Mouse (Mus musculus) adrenal gland, adult (tissue): Measurements from ENCODE around the gene Hist1h2bf.
"Not testable (repeated sequence)": the region's sequence is repeated elsewhere in the genome, so short reads cannot be mapped to it uniquely, and the experiment has no call there.

ENCODE experiments used
- DNase-seq, 2 experiments: peaks; one replicate each; pipeline ENCODE4 v3.0.0; 2022 to 2023; ENCODE audit warnings: low spot score in 1 of 2; ENCODE audit not compliant: inconsistent age in 2 of 2

Gene Hist1h2bf

DNA sequence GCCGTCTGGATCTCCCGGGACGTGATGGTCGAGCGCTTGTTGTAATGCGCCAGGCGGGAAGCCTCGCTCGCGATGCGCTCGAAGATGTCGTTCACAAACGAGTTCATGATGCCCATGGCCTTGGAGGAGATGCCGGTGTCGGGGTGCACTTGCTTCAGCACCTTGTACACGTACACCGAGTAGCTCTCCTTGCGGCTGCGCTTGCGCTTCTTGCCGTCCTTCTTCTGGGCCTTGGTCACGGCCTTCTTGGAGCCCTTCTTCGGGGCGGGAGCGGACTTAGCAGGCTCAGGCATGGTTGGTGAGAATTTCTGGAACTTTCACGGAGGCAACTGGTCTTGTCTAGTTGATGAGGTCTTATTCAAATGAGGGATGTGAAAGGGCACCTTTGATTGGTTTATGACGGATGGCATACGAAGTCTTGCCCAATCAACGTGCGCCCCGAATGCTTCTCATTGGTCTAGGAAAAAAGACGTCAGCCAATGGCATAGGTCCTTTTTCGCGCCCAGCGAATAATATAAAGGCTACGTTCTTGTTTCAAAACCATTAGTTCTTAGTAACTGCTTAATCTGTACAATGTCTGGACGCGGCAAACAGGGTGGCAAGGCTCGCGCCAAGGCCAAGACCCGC, at the start of gene Hist1h2bf, which contains the start of gene Hist1h2ad:
Gene Hist1h2bf (minus strand): TSS at position 299 of the 627 bp plus-strand sequence.
Gene Hist1h2ad (plus strand): TSS at position 484 of the 627 bp plus-strand sequence.
- peak; percentile 84 to 95 for DNase-seq

DNA sequence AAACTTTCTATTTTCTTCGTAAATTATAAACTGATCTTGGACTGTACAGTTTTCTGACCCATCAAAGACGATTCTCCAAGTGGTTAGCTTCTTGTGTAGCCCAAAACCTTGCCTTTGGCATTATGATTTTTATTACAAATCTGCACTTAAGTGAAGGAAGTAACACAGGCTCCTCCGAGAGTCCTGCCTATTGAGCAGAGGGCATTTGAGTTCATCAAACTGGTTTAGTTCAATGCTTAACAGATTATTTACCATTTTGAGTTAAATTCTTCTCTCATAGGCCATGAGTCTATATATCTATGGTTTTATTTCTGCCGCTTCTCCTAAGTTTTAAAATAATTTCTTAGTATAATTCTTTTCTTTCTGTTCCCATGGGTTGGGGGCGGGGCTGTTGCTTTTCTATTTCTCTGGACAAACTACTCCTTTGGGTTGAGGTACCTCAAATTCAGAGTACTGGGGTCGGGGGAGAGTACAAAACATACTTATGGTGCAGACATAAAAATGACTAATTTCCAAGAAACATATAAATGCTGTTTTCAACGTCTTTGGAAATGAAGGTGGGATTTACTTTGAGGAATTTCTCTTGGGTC, 49.0 kb upstream of the Hist1h2bf start:
- DNase-seq, result peak in 1 of 2 experiments; percentile 65

DNA sequence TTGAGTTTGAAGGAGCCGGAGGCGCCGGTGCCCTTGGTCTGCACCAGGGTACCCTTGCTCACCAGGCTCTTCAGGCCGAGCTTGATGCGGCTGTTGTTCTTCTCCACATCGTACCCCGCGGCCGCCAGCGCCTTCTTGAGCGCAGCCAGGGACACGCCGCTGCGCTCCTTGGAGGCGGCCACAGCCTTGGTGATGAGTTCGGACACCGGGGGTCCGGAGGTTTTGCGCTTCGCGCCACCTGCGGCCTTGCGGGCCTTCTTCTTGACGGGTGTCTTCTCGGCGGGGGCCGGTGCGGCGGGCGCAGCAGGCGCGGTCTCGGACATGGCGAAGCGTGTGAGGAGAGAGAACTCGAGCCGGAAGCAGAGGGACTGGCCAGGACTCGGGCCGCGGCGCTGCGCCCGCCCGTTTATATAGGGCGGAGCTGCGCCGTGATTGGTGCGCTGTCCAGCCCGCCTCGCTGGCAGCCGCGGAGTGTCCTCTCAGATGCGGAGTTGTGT, 48.2 kb upstream of the Hist1h2bf start, which contains the start of gene Hist1h1e:
Gene Hist1h1e (minus strand): TSS at position 384 of the 497 bp plus-strand sequence.
- DNase-seq, result peak; percentile 92 to 98

DNA sequence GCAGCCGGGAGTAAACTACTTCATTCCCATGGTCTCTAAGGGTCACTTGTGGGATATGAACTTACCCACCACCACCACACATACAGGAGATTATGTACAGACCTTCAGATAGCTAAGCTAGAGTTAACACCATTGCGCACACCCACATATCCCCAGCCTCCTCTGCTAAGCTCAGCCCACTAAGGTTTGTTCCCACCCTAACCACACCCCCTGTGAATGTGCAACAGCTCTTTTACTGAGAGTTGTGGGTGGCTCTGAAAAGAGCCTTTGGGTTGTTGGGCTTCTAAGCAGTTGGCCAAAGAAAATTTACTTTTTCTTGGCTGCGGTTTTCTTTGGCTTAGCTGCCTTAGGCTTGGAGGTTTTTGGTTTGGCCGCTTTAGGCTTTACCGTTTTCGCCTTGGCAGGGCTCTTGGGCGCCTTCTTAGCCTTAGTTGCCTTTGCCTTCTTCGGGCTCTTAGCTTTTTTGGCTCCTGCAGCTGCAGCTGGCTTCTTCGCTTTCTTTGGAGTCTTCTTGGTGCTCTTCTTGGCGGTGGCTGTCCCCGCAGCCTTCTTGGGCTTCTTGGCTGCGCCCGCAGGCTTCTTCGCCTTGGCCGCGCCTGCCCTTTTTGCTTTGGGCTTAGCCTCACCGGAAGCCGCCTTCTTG, 47.7 kb upstream of the Hist1h2bf start:
- DNase-seq, result peak; percentile 83 to 92

DNA sequence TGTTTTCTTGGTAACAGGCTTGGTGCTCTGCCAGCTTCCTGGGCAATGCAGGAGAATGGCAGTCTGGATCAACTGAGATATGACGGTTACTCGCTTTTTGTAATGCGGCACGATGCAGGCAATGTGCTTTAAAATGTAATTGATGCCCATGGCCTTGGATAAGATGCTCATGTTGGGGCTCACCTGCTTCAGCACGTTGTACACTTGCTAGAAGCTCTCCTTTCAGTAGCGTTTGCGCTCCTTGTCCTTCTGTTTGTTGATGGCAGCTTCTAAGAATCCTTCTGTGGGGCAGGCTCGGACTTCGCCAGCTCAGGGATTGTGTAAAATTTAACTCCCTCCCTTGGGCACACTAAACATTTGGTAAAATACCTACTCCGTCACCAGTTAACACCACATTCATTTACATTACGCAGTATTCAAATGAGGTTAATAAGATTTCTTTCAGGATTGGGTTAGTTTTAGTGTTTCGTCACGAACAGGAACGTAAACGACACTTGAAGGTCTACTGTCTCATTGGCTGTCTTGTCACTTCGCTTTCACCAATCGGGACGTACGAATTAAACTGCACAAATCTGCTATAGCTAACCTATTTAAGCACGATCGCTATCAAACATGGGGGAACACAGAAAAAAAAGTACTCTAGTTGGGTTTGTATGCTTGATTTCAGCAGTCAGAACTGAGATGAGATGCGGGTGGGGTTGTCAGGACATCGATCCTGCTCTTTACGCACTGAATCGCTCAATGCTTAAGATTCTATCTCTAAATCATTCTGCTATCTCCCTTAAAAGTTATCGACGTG, 46.9 kb upstream of the Hist1h2bf start, which contains the start of gene Hist1h2be:
Gene Hist1h2be (minus strand): TSS at position 392 of the 799 bp plus-strand sequence.
- DNase-seq, result peak; percentile 73 to 94

DNA sequence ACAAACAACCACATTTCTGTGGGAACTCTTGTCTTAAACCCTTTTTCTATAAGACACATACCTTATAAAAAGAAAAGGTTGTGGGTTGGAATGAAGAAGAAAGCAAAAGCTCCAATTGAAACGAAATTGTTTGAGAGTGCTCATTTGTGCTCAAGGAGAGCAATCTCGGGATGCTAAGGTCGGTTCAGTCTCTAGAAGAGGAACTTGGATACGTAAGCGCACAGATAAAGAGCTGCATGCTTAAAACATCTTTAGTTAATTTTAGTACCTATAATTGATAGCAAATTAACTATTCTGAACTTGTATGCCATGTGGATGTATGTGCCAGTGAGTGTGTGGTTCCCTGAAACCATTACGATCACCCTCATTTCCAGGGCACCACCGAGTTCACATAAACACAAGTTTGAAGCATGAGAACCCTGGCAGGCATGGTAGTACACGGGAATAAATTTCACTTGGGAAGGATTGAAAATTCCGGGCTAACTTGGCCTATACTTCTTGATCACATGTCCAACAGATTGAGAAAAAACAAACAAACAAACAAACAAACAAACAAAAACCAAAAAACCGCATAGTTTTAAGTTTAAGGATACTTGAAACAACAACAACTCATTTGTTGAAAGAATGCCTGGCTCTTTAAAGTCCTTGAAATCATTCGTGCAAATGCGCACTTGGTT, 46.2 kb upstream of the Hist1h2bf start:
- no peak for DNase-seq

DNA sequence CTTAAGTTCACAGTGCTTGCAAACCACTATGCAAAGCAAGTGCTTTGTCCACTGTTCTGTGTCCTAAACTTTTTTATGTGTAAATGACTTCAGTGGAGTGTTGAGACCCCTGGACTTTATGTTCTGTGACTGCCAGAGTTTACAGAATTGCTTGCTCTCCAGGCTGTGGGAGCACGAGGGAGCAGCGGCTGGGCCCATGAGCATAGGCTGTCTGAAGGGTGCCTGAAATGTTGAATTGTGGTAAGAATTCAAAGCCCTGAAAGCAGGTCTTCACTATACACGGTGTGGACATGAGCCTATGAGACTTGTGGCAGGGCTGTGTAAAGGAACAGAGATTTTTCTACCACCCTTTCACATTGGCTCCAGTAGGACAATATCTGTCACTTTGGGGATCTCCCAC, 37.6 kb upstream of the Hist1h2bf start:
- DNase-seq, result no peak

DNA sequence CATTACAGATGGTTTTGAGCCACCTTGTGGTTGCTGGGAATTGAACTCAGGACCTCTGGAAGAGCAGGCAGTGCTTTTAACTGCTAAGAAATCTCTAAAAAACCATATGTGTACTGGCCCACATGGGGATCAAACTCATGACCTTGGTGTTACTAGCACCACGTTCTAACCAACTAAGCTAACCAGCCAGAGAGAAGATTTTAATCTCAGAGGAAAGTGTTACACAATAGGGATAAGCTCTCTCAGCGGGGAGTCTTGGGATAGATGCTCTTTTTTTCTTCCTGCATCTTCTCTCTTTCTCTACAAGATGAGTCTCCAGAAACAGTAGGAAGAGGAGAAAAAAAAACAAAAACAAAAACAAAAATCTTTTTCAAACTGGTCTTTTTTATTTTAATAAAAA, 36.4 kb upstream of the Hist1h2bf start:
- DNase-seq, result no peak

DNA sequence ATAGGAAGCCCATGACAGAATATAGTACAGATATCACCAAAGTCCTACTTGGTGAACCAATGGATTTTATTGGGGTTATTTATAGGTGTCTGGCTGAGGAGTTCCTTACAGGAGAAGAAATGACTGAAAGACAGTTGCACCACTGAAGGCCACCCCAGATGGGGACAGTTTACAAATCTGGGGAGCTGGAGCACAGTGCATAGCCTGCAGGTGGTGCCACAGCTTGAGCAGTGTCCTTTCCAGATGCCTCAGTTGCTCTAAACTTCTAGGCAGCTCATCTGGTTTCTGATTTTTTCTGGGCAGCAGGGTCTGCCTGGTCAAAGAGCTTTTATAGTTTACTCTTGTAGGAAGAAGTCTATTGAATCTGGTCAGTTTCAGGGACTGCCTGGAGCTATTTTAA, 35.8 kb upstream of the Hist1h2bf start:
- no peak for DNase-seq

DNA sequence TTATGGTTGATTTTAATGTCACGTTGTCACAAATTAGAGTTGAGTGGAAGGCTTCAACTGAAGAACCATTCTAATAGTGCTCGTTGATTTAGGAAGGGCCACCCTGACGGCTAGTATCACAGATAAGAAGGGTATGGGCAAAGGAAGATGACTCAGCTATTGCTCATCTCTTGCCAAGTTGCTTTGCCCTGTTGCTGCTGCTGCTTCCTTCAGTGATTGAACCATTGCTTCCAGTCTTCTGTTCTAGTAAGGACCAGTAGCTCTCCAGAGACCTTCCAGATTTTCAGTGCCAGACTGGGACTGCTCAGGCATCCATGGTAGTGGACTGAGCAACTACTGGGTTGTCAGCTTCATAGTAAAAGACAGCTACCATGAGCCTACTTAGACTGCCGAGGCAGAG, 35.2 kb upstream of the Hist1h2bf start:
- DNase-seq, result peak; percentile 15 to 68

DNA sequence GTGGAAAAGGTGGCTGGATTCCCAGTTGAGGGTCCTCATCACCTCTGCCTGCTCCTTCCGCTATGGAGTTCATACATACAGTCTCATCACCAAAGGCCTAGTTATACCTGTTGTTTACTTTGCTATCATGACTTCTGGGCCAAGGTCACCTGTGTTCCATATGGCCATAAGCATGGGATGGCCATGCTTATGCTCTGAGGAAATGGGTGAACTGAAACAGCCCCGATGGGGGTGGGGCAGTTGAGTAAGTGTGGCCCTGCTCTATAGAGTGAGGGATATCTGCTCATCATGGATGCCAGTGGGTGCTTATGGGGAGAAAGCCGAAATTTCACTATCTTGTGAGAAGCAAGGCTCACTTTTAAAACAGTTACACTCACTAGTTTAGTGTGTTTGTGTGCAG, 31.1 kb upstream of the Hist1h2bf start:
- no peak for DNase-seq

DNA sequence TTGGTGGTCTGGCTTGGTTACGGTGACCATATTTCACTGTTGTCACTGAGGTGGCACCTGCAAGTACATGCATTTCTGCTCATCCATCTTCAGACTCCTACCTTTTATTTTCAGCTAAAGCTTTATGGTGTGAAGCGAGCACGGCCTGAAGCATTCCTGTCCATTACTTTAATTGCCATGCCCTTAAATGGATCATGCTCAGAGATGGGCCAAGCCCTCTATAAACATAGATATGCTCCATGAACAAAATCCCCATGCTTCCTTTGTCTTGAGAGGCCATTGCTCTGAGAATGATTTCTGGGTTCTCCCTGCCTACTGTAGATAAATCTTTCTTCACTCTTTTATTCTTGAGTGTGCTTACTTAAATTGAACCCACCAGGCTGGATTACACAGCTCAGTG, 30.5 kb upstream of the Hist1h2bf start:
- DNase-seq, result no peak

DNA sequence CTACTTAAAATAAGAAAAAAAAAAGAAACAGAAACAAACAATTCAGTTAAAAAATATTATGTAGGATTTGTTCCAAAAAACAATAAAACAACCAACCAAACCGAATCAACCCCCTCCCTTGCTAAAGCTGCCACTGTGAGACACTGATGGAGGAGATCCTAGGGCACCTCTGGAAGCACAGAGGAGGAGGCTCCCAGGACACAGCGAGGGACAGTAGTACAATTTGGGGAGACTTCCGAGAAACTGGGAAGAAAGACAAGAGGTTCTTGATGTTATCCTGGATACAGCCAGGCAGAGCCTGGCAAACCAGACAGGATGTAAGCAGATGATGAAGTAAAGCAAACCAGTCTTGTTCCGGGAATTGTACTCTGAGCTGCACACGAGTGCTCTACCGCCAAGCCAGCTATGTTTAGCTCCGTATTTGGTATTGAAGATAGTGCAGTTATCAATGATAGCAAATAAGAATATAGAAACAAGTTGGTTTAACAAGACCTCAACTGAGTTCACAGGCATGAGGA, 29.2 kb upstream of the Hist1h2bf start:
- no peak for DNase-seq

DNA sequence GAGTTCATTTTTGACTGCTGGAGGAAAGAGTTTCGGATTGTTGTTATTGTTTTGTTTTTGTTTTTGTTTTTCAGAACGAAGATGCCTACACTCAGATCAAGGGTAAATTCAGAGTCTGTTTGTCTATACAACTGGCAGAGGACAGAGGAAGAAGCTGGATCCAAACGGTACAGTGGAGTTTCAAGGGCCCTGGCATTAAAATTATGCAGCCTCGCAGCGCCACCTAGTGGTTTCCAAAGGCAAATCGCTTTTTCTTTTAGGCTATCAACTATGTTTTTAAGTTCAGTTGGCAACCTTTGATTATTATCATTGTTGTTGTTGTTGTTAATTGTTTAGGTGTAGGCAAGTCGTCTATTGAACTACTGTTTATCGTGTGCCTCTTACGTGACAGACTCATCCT, 24.0 kb upstream of the Hist1h2bf start:
- peak; percentile 77 to 93 for DNase-seq

DNA sequence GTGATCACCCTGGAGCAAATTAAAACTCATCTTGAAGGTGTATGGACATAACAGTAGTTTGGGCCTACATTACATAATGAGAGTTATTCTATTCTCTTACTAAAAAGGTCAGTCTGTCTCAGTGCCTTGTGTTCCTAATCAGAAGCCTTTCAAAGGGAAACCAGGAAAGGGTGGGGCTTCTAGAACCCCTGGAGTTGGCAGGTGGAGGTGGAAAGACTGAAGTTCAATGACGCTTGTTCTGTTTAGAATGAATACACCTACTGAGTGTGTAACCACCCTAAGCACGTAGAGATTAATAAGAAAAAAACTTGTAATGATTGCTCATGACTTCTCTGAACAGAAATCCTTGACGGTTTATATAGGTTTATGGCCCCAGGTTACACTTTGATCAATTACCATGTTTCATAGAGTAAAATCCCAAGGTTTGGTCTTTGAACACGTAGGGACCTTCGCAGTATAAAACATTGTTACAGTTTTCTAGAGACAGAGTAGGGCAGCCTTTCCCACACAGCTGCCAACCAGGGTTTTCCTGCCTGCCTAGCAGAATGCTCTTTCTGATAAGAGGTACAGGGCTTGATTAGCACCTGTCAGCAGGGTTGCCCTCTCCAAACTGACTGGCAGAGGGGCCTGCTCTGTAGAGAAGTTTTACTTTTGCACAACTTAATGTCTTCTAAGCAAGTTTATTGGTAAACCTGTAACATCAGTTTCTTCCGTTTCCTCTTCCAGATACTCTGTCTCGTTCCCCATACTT, 21.8 kb upstream of the Hist1h2bf start:
- DNase-seq, result no peak

DNA sequence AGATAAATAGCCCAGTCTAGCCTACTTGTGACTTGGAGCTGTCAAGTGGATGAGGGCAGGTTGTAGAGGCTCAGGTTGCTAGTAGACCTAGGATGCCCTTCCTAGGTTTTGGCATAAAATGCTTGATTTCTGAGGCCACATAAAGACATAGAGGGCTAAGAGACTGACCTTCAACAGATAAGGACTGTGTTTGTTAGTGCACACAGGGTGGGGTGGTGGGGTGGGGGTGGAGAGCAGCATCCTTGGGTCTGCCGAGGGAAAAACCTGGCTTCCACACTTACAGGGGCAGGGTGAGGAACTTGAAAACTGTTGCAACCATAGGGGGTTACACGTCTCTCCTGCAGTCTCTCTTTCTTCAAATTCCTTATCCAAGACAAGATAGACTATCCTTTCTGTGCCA, 21.2 kb upstream of the Hist1h2bf start:
- DNase-seq, result no peak

DNA sequence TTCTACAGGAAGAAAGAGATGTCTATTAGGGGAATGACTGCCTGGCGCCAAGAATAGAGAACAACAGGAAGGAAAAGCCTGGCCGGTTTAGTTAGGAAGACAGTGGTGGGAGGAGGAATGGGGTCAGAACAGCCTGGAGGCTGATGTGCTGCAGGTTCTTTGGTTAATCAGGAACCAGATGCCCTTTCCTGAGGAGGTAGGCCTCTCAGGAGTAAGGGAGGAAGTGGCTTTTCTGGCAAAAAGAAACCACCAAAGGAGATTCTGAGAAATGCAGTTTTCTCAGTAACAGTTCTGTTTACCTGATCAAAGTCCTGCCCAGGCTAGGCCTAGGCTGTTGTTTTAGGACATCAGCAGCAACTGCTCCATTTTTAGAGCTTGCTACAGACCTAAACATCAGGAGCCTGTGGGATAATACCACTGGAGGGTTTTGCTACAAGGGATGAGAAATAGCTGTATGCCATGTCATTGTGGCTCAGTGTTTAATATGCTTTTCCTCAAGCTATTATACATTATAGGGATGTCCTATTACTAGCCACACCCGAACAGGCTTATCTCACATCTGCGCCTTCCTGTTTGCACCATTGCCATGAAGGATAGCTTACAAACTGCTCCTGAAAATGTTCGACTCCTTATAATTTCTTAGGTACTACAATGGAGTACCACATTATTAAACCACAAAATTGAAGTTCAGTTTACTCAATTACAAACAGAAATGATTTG, 19.2 kb upstream of the Hist1h2bf start:
- DNase-seq, result no peak

DNA sequence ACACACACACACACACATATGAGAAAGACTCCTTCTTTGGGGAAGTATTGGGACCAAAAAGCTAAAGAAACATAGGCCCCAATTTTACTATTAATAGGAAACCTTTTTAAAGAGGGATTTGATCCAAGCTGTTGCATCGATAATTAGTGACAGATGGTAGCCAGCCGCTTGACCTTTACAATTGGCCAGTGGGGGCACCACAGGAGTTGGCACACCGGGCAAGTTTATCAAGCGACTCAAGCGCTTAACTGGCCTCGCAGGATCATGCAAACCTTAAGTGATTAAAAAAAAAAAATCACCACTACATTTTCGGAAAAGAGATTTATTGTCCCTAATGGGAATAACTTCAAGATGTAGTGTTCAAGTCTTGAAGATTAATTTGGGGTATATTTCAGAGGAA, 18.6 kb upstream of the Hist1h2bf start:
- DNase-seq, result no peak

DNA sequence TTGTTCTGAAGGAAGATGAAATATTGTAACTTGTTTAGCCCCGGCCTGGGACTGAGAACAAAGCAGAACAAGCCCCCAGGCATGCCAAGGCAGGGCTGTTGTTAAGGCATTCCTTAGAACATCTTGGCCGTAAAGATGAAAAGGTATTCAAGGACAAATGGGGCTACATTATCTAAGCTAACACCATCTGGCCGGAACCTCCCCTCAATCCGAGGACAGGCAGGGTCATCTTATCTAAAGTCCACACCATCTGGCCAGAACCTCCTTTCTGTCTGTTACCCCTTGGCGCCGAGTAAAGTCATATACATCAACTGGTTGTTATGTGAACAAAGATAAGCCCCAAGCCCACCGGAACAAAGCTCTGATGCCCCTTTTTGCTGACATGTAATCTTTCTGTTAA, 17.9 kb upstream of the Hist1h2bf start:
- DNase-seq, result not testable (repeated sequence)
